Comparison of ENCODE assay signal across 9 mouse cellular contexts in genomic region chr6:67200715-67201322, GRCm38 (mm10). TPM values are rescaled to one million over a fixed set of nuclear protein-coding genes. Genes with fewer than 3 reads are reported as not detected.
DNase-seq lines count a peak whose midpoint lies in the region; ATAC-seq and TF ChIP-seq lines count a peak whose summit lies in the region.
"Had no signal": no experiment of that assay in that cellular context is flagged by ENCODE, and none has a peak within 500 bp of the region (broad histone marks: within the 10 kb centered on the region; RNA-seq: fewer than 3 reads in every experiment).

No protein-coding gene starts in this region.

- no peak for TF ChIP-seq CTCF in forebrain, postnatal 0 days (IDR thresholded peaks at IDR 0.05; ENCODE audit: low read depth)
- no peak for TF ChIP-seq CTCF in liver, postnatal 0 days (IDR thresholded peaks at IDR 0.05; ENCODE audit: low read depth)

- no peak for TF ChIP-seq EP300 in liver, postnatal 0 days (IDR thresholded peaks at IDR 0.05; ENCODE audit: low read depth)

- no peaks in the 10 kb centered on the region for H3K9me3 ChIP-seq in forebrain, postnatal 0 days (ENCODE audit: low read length)
- no peaks in the 10 kb centered on the region for H3K9me3 ChIP-seq in forebrain, embryonic 11.5 days (ENCODE audit: control insufficient read depth, low read length)
- no peaks in the 10 kb centered on the region for H3K9me3 ChIP-seq in midbrain, embryonic 14.5 days (ENCODE audit: control insufficient read depth, low read length)
- no peaks in the 10 kb centered on the region for H3K9me3 ChIP-seq in midbrain, embryonic 13.5 days
- H3K9me3 ChIP-seq in liver, postnatal 0 days (ENCODE audit: low read length), result no peaks in the 10 kb centered on the region

- ATAC-seq in forebrain, postnatal 0 days, result peak; percentile 64; the same call in 1 of the 2 replicates
- no peak for ATAC-seq in forebrain, embryonic 11.5 days (replicated peaks; ENCODE audit: low FRiP score)
- ATAC-seq in midbrain, embryonic 14.5 days (ENCODE audit: low FRiP score, low TSS enrichment), result peak; percentile 31; the same call in 1 of the 2 replicates
- ATAC-seq in midbrain, embryonic 13.5 days, result no peak
- no peak for ATAC-seq in liver, postnatal 0 days

- 23% methylated on average over 5 of the region's 5 CpGs for WGBS in forebrain, postnatal 0 days
- 61% methylated on average over 5 of the region's 5 CpGs for WGBS in forebrain, embryonic 11.5 days
- WGBS in midbrain, embryonic 14.5 days, result 25% methylated on average over 5 of the region's 5 CpGs
- 38% methylated on average over 5 of the region's 5 CpGs for WGBS in midbrain, embryonic 13.5 days
- 55% methylated on average over 5 of the region's 5 CpGs for WGBS in liver, postnatal 0 days (ENCODE audit: insufficient replicate concordance)

- no peaks in the 10 kb centered on the region for H3K36me3 ChIP-seq in forebrain, postnatal 0 days (ENCODE audit: insufficient read depth)
- no peaks in the 10 kb centered on the region for H3K36me3 ChIP-seq in forebrain, embryonic 11.5 days (ENCODE audit: control insufficient read depth, insufficient read depth, low read length)
- no peaks in the 10 kb centered on the region for H3K36me3 ChIP-seq in midbrain, embryonic 14.5 days (ENCODE audit: control insufficient read depth, insufficient read depth, low read length)
- no peaks in the 10 kb centered on the region for H3K36me3 ChIP-seq in midbrain, embryonic 13.5 days
- H3K36me3 ChIP-seq in liver, postnatal 0 days (replicated peaks; ENCODE audit: insufficient read depth, low read length), result no peaks in the 10 kb centered on the region

- no peaks in the 10 kb centered on the region for H3K4me1 ChIP-seq in forebrain, postnatal 0 days (ENCODE audit: insufficient read depth)
- H3K4me1 ChIP-seq in forebrain, embryonic 11.5 days (replicated peaks; ENCODE audit: control insufficient read depth, insufficient read depth, low read length), result no peaks in the 10 kb centered on the region
- no peaks in the 10 kb centered on the region for H3K4me1 ChIP-seq in midbrain, embryonic 14.5 days (ENCODE audit: control insufficient read depth, insufficient read depth, low read length)
- no peaks in the 10 kb centered on the region for H3K4me1 ChIP-seq in midbrain, embryonic 13.5 days (replicated peaks)
- H3K4me1 ChIP-seq in liver, postnatal 0 days (ENCODE audit: insufficient read depth), result no peaks in the 10 kb centered on the region

- no peaks in the 10 kb centered on the region for H3K27me3 ChIP-seq in forebrain, postnatal 0 days (ENCODE audit: insufficient read depth, low read length)
- no peaks in the 10 kb centered on the region for H3K27me3 ChIP-seq in forebrain, embryonic 11.5 days (ENCODE audit: control insufficient read depth, insufficient read depth, low read length)
- no peaks in the 10 kb centered on the region for H3K27me3 ChIP-seq in midbrain, embryonic 14.5 days (ENCODE audit: control insufficient read depth, insufficient read depth, low read length)
- no peaks in the 10 kb centered on the region for H3K27me3 ChIP-seq in midbrain, embryonic 13.5 days
- no peaks in the 10 kb centered on the region for H3K27me3 ChIP-seq in liver, postnatal 0 days (ENCODE audit: insufficient read depth, low read length)

- no peak overlapping the region for H3K27ac ChIP-seq in forebrain, postnatal 0 days (ENCODE audit: low read depth, low read length)
- no peak overlapping the region for H3K27ac ChIP-seq in forebrain, embryonic 11.5 days (ENCODE audit: low read depth, low read length)
- H3K27ac ChIP-seq in midbrain, embryonic 14.5 days (replicated peaks; ENCODE audit: low read depth, low read length), result no peak overlapping the region
- no peak overlapping the region for H3K27ac ChIP-seq in midbrain, embryonic 13.5 days
- H3K27ac ChIP-seq in liver, postnatal 0 days (ENCODE audit: low read depth), result no peak overlapping the region
- H3K27ac ChIP-seq: left cerebral cortex, adult 2 months had no signal

- no peak overlapping the region for H3K4me3 ChIP-seq in forebrain, postnatal 0 days (ENCODE audit: low read depth, low read length)
- H3K4me3 ChIP-seq in forebrain, embryonic 11.5 days (ENCODE audit: low read depth, low read length), result no peak overlapping the region
- no peak overlapping the region for H3K4me3 ChIP-seq in midbrain, embryonic 14.5 days (replicated peaks; ENCODE audit: low read depth, low read length)
- no peak overlapping the region for H3K4me3 ChIP-seq in midbrain, embryonic 13.5 days (replicated peaks)
- H3K4me3 ChIP-seq in liver, postnatal 0 days (ENCODE audit: low read depth, low read length), result no peak overlapping the region
- H3K4me3 ChIP-seq: left cerebral cortex, adult 2 months had no signal

- peak; percentile 74 for DNase-seq in forebrain, postnatal 0 days
- no peak for DNase-seq in forebrain, embryonic 11.5 days (ENCODE audit: low spot score)
- peak; percentile 59 for DNase-seq in midbrain, embryonic 14.5 days
- peak; percentile 36 to 81 for DNase-seq in gastrocnemius, postnatal 4 days (ENCODE audit: low spot score in 2 of 2)
- peak; percentile 59 for DNase-seq in right cerebral cortex, postnatal 4 days
- no peak for DNase-seq in embryo, embryonic 10 days (ENCODE audit: low spot score)
- DNase-seq in liver, postnatal 0 days, result no peak

- H3K9ac ChIP-seq in forebrain, postnatal 0 days, result no peak overlapping the region
- no peak overlapping the region for H3K9ac ChIP-seq in forebrain, embryonic 11.5 days (ENCODE audit: low read length)
- no peak overlapping the region for H3K9ac ChIP-seq in midbrain, embryonic 14.5 days (replicated peaks; ENCODE audit: low read length)
- H3K9ac ChIP-seq in midbrain, embryonic 13.5 days (replicated peaks), result no peak overlapping the region
- no peak overlapping the region for H3K9ac ChIP-seq in liver, postnatal 0 days (replicated peaks)

- H3K4me2 ChIP-seq in forebrain, postnatal 0 days (ENCODE audit: low read depth), result no peak overlapping the region
- H3K4me2 ChIP-seq in forebrain, embryonic 11.5 days (ENCODE audit: low read depth, low read length, severe bottlenecking), result no peak overlapping the region
- no peak overlapping the region for H3K4me2 ChIP-seq in midbrain, embryonic 14.5 days (ENCODE audit: low read length)
- H3K4me2 ChIP-seq in midbrain, embryonic 13.5 days (replicated peaks), result no peak overlapping the region
- H3K4me2 ChIP-seq in liver, postnatal 0 days (ENCODE audit: low read depth, low read length), result no peak overlapping the region

RNA-seq across cellular contexts. Expression of gene Serbp1, which starts 37.2 kb away (rescaled TPM):
- 265 and 306 TPM in 2 replicates for total RNA-seq in forebrain, postnatal 0 days (2014; rRNA removed)
- polyA plus RNA-seq in forebrain, postnatal 0 days (2015; fragmentation: Nextera tagmentation; extraction: Ambion mirVana), result 316 and 331 TPM in 2 replicates
- 601 and 607 TPM in 2 replicates for polyA plus RNA-seq in forebrain, embryonic 11.5 days (2014; fragmentation: Nextera tagmentation; extraction: Ambion mirVana)
- polyA plus RNA-seq in midbrain, embryonic 14.5 days (2014; fragmentation: Nextera tagmentation; extraction: Ambion mirVana), result 325 and 337 TPM in 2 replicates
- polyA plus RNA-seq in midbrain, embryonic 13.5 days (2015; fragmentation: Nextera tagmentation; extraction: Ambion mirVana), result 316 and 320 TPM in 2 replicates
- 100 to 1,000 TPM; 370 to 450 TPM for total RNA-seq in gastrocnemius, postnatal 4 days (2021)
- 186 and 207 TPM in 2 replicates for polyA plus RNA-seq in liver, postnatal 0 days (2015; fragmentation: Nextera tagmentation; extraction: Ambion mirVana)

Comparison
In these comparisons a context has a peak if more than half of its experiments do, and no peak if none do; other contexts are left out.
1. ATAC-seq: peak in forebrain, postnatal 0 days (single experiment) and midbrain, embryonic 14.5 days (single experiment); none in forebrain, embryonic 11.5 days (single experiment), midbrain, embryonic 13.5 days (single experiment) and liver, postnatal 0 days (single experiment).
2. DNase-seq: peak in forebrain, postnatal 0 days (single experiment), midbrain, embryonic 14.5 days (single experiment), gastrocnemius, postnatal 4 days (2 of 2) and right cerebral cortex, postnatal 4 days (single experiment); none in forebrain, embryonic 11.5 days (single experiment), embryo, embryonic 10 days (single experiment) and liver, postnatal 0 days (single experiment).